Mouse (Mus musculus) embryonic facial prominence, embryonic 11.5 days (tissue): Measurements from ENCODE around the gene Tapbpl. TPM values are rescaled to one million over a fixed set of nuclear protein-coding genes. Genes with fewer than 3 reads are reported as not detected.

Experiments
- ATAC-seq: fragments of 200-750 bp; cut with Nextera tagmentation; replicated peaks from 2 replicates; pipeline ENCODE4 v1.8.0; 2017; ENCODE audit warnings: low read depth; ENCODE audit not compliant: insufficient number of reproducible peaks, low FRiP score, low TSS enrichment
- DNase-seq: peaks from one replicate; pipeline ENCODE4 v3.0.0-alpha.2; 2015; ENCODE audit warnings: low spot score
- H3K27ac ChIP-seq: fragments of 300-500 bp; sonication (generic); replicated peaks from 2 replicates; pipeline ENCODE4 v1.5.1; 2014; ENCODE audit warnings: mild to moderate bottlenecking, low read depth, low read length, control low read depth
- H3K27me3 ChIP-seq: fragments of 300-500 bp; sonication (generic); 2 replicates; pipeline ENCODE4 v1.6.1; 2014; ENCODE audit warnings: mild to moderate bottlenecking, low read length, moderate library complexity, mixed read lengths; ENCODE audit not compliant: control insufficient read depth, insufficient read depth
- H3K36me3 ChIP-seq: fragments of 300-500 bp; sonication (generic); replicated peaks from 2 replicates; pipeline ENCODE4 v1.6.1; 2014; ENCODE audit warnings: low read depth, mild to moderate bottlenecking, low read length, moderate library complexity, mixed read lengths; ENCODE audit not compliant: control insufficient read depth, insufficient read depth
- H3K4me1 ChIP-seq: fragments of 300-500 bp; sonication (generic); 2 replicates; pipeline ENCODE4 v1.6.1; 2014; ENCODE audit warnings: low read length, mixed read lengths; ENCODE audit not compliant: control insufficient read depth, insufficient read depth
- H3K4me2 ChIP-seq: fragments of 300-500 bp; sonication (generic); 2 replicates; pipeline ENCODE4 v1.6.1; 2014; ENCODE audit warnings: low read depth, mild to moderate bottlenecking, control low read depth, low read length, moderate library complexity
- H3K4me3 ChIP-seq: fragments of 300-500 bp; sonication (generic); 2 replicates; pipeline ENCODE4 v1.5.1; 2014; ENCODE audit warnings: low read depth, low read length, control low read depth
- H3K9ac ChIP-seq: fragments of 300-500 bp; sonication (generic); replicated peaks from 2 replicates; pipeline ENCODE4 v1.6.1; 2014; ENCODE audit warnings: mild to moderate bottlenecking, control low read depth, low read length
- H3K9me3 ChIP-seq: fragments of 300-500 bp; sonication (generic); replicated peaks from 2 replicates; pipeline ENCODE4 v1.6.1; 2016; ENCODE audit warnings: mild to moderate bottlenecking, low read length, inconsistent platforms, mixed read lengths; ENCODE audit not compliant: control insufficient read depth
- WGBS: fragments of 180-500 bp; shearing (Covaris S2); extraction: QIAGEN DNeasy Blood & Tissue Kit; methylation state at CpG from one replicate; pipeline ENCODE4 v1.1.7; 2014; 5-methylcytosine and 5-hydroxymethylcytosine counted together
- polyA plus RNA-seq: library from polyadenylated mRNA; unstranded; fragments of >200 nt; fragmentation: Nextera tagmentation; extraction: Ambion mirVana; gene quantifications from 2 replicates; pipeline ENCODE4 v1.2.1, GENCODE M21; 2014

Gene Tapbpl
- polyA plus RNA-seq, 1 experiment from 2014 or later: 1.0 TPM

- WGBS: 84% methylated on average over 14 of the region's 14 CpGs
- DNase-seq: no peak
- no peak overlapping the region for H3K4me3 ChIP-seq
Observed at GRCm38 (mm10) chr6:125253863-125254715, 22.4 kb upstream of the Tapbpl start.

DNA sequence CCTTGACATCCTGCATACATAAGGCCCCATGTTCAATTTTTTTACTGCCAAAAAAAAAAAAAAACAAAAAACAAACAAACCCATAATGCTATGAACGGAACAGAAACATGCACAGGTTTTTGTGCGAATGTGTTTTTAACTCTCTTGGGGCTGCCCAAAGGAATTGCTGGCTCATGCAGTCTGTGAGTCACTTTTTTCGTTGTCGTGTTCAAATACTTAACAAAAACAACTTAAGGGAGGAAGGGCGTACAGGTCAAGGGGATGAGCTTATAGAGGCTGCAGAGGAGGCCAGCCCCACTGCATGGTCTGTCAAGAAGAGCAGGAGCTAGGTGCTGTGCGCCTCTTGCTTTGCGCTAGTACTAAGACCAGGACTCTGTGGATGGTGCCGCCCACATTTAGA, 21.1 kb upstream of the Tapbpl start:
- no peaks in the 10 kb centered on the region for H3K27me3 ChIP-seq
- no peak overlapping the region for H3K4me2 ChIP-seq
- DNase-seq (no peak), ATAC-seq (no peak)
- no peak overlapping the region for H3K27ac ChIP-seq
- H3K4me3 ChIP-seq: no peak overlapping the region
- no peak overlapping the region for H3K9ac ChIP-seq
- 87% methylated on average over 8 of the region's 8 CpGs for WGBS
- no peaks in the 10 kb centered on the region for H3K9me3 ChIP-seq
- H3K4me1 ChIP-seq: no peaks in the 10 kb centered on the region
- H3K36me3 ChIP-seq: no peaks in the 10 kb centered on the region

More at GRCm38 (mm10) chr6:125253863-125254715, 22.4 kb upstream of the Tapbpl start:
- H3K4me2 ChIP-seq: no peak overlapping the region
- H3K9ac ChIP-seq: no peak overlapping the region
- H3K4me1 ChIP-seq: no peaks in the 10 kb centered on the region
- no peak for ATAC-seq
- H3K9me3 ChIP-seq: no peaks in the 10 kb centered on the region
- H3K36me3 ChIP-seq: no peaks in the 10 kb centered on the region
- H3K27me3 ChIP-seq: no peaks in the 10 kb centered on the region
- H3K27ac ChIP-seq: no peak overlapping the region

DNA sequence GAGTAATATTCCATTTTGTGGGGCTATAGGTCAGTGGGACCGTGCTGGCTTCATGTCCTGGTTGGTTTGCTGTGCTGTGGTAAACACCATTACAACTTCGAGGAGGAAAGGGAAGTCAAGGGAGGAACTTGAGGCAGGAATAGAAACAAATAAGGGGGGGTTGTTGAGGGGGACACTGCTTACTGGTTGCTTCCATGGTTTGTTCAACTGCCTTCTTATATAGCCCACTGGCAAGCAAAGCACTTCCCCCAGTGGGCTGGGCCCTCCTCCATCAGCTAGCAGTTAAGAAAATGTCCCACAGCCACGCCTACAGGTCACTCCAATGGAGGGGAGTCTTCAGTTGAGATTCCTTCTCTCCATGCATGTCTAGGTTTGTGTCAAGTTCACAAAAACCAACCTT, 20.6 kb upstream of the Tapbpl start:
- Histone ChIP-seq H3K27me3 (no peaks in the 10 kb centered on the region), H3K4me1 (no peaks in the 10 kb centered on the region), H3K9ac (no peak overlapping the region), H3K27ac (no peak overlapping the region), H3K4me3 (no peak overlapping the region), H3K36me3 (no peaks in the 10 kb centered on the region), H3K9me3 (no peaks in the 10 kb centered on the region), H3K4me2 (no peak overlapping the region)
- WGBS: 73% methylated on average over 3 of the region's 3 CpGs
- ATAC-seq (no peak), DNase-seq (no peak)

DNA sequence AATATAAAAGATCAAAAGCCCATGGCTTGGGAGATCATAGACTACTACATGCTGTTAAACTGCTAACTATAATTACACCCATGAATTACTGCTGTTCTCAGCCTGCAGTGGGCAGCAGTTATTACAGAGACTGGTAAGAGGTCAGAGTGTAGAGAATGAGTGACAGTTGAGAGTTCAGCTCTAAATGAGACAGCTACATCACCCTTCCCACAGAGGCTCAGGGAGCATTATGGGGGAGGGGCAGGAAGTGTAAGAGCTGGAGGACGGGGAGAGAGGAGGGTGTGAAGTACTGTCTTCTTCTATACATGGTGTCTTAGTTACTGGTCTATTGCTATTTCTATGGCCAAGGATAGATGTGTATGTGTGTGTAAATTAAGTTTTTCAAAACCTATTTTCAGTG, 12.9 kb upstream of the Tapbpl start:
- Histone ChIP-seq H3K9me3 (no peaks in the 10 kb centered on the region), H3K27me3 (no peaks in the 10 kb centered on the region)
- WGBS: 26% methylated on average over 1 of the region's 1 CpGs

DNA sequence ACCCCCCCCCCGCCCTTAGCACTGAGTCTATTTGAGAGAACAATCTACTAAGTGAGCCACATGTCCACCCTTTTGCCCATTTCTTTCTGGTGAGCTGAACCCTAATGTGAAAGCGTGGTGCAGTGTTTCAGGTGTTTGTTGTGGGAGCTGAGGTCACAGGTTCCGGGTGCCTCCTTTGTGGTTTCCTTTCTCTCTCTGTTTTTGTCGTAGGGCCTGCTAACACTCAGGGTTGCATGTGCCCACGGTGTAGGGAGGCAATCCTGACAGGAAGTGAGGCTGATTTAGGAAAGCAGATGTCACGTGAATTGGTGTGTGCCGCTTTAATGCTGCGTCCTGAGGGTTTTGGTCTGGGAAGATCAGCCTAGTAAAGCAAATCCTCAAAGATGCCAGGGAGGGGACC, 9.9 kb upstream of the Tapbpl start:
- Histone ChIP-seq H3K27me3 (no peaks in the 10 kb centered on the region), H3K9me3 (no peaks in the 10 kb centered on the region), H3K4me1 (no peaks in the 10 kb centered on the region), H3K4me2 (no peak overlapping the region), H3K36me3 (no peaks in the 10 kb centered on the region), H3K9ac (no peak overlapping the region), H3K4me3 (no peak overlapping the region), H3K27ac (no peak overlapping the region)
- WGBS: 79% methylated on average over 8 of the region's 8 CpGs
- ATAC-seq: no peak
- no peak for DNase-seq

More for the DNA sequence above, 12.9 kb upstream of the Tapbpl start:
- no peak for DNase-seq
- H3K4me3 ChIP-seq: no peak overlapping the region
- no peaks in the 10 kb centered on the region for H3K4me1 ChIP-seq
- H3K27ac ChIP-seq: no peak overlapping the region
- H3K4me2 ChIP-seq: no peak overlapping the region
- no peaks in the 10 kb centered on the region for H3K36me3 ChIP-seq
- no peak for ATAC-seq
- no peak overlapping the region for H3K9ac ChIP-seq

DNA sequence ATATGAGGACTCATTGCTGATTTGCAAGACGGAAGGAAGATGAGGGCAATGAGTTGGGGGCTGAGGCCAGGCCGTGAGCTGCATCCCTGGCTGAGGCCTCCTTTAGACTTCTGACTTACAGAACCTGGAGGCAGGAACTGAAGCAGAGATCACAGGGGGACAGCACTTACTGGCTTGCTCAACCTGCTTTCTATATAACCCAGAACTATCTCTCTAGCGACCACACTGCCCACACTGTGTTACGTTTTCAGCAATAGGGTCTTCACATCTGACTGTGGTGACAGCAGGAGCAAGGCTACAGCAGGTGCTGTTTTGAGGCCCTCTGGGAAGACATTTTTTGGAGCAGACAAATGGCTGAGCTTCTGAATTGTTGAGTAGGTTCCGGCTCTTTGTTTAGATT, 9.0 kb upstream of the Tapbpl start:
- H3K27ac ChIP-seq: no peak overlapping the region
- H3K4me2 ChIP-seq: no peak overlapping the region
- ATAC-seq: no peak
- no peak for DNase-seq
- no peaks in the 10 kb centered on the region for H3K36me3 ChIP-seq
- WGBS: 83% methylated on average over 5 of the region's 5 CpGs
- no peaks in the 10 kb centered on the region for H3K9me3 ChIP-seq
- no peak overlapping the region for H3K4me3 ChIP-seq
- no peaks in the 10 kb centered on the region for H3K4me1 ChIP-seq
- no peak overlapping the region for H3K9ac ChIP-seq
- H3K27me3 ChIP-seq: no peaks in the 10 kb centered on the region

- DNase-seq (no peak), ATAC-seq (no peak)
- Histone ChIP-seq H3K36me3 (no peaks in the 10 kb centered on the region), H3K27ac (no peak overlapping the region), H3K27me3 (no peaks in the 10 kb centered on the region), H3K4me1 (no peaks in the 10 kb centered on the region), H3K9me3 (no peaks in the 10 kb centered on the region), H3K4me2 (no peak overlapping the region), H3K4me3 (no peak overlapping the region), H3K9ac (no peak overlapping the region)
- WGBS: 90% methylated on average over 5 of the region's 5 CpGs
Observed at GRCm38 (mm10) chr6:125239547-125239946, 7.9 kb upstream of the Tapbpl start.

- no peak for ATAC-seq
- H3K9ac ChIP-seq: no peak overlapping the region
- WGBS: 73% methylated on average over 6 of the region's 6 CpGs
- H3K4me1 ChIP-seq: no peaks in the 10 kb centered on the region
- no peak overlapping the region for H3K27ac ChIP-seq
- H3K4me3 ChIP-seq: no peak overlapping the region
- no peak overlapping the region for H3K4me2 ChIP-seq
- DNase-seq: no peak
- H3K9me3 ChIP-seq: no peaks in the 10 kb centered on the region
- no peaks in the 10 kb centered on the region for H3K27me3 ChIP-seq
- no peaks in the 10 kb centered on the region for H3K36me3 ChIP-seq
Observed at GRCm38 (mm10) chr6:125238396-125238795, 6.7 kb upstream of the Tapbpl start.
